Mouse (Mus musculus): ENCODE data around the gene Selp.
A peak's percentile ranks its signal among the peaks of the same experiment; 100 is the strongest.

Gene Selp

DNA sequence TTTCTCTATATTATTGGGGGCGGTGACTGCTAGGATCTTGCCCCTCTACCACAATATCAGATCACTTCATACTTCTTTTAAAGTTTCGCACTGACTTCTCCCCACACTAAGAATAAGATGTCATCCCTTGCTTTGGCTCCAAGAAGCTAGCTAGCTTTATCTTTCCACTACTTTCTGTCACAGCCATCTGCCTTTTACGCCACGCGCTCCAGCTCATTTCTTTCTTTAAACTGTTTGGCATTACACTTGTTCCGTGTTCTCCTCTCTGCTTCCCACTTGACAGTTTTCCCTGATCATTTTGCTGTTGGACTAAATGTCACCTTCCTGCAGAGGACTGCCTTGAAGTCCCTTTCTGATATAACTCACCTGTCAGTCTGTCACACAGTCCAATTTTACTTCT, 2.8 kb downstream of the Selp start:
- no peak for DNase-seq (ENCODE audit: extremely low read depth, insufficient read length, low spot score)

DNA sequence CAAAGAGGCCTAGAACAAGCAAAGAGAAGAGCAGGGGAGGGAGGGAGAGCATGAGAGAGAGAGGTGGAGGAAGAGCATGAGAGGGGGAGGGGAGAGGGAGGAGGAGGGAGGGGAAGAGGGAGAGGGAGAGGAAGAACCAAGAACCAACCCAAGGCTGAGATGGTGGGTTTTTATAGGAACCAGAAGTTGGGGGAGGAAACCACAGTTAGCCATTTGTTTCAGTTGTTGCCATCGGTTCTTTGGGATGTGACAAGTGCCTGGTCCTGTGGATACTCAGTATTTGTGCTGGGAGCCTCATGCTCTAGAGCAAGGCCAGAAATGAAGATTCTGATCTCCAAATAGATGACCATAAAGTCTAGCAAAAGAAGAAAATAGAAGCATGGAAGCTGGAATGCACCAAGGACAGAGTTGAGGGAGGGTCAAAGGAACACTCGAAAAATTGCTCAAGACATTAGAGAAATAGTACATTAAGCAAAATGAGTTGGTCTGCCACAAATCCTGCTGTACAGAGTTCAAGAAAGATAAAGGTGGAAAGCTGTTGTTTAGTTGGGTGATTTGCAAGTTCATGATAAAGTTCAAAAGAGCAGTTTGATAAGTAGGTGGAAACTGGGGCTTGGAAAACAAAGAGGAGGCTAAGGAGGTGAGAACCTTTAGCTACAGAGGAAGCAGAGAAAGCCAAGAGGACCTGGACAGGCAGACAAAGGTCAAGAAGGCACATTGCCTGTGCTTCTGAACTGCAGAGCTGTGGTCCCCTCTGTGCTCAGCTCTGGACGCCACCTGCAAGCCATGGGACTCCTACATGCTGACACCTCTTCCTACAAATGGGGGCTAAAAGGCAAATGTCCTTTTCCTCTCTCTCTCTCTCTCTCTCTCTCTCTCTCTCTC, 5.1 kb downstream of the Selp start:
- DNase-seq (ENCODE audit: extremely low read depth, insufficient read length, low spot score), result no peak

DNA sequence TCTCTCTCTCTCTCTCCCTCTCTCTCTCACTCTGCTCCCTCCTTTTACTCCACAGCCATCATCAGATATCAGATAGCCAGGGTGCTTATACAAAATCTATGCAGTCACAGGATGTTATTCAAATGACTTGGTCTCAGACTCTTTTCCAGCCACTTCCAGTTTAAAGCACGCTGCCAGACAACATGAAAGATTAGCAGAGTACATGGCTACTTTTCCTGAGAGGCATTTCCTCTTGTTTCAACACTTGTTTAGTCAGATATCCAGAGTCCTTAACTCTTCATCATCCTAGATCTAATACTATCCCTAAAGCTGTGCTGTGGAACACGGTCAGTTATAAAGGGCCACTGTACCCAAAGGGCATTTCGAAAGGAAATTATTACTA, 5.7 kb downstream of the Selp start:
- no peak for DNase-seq (ENCODE audit: extremely low read depth, insufficient read length, low spot score)

DNA sequence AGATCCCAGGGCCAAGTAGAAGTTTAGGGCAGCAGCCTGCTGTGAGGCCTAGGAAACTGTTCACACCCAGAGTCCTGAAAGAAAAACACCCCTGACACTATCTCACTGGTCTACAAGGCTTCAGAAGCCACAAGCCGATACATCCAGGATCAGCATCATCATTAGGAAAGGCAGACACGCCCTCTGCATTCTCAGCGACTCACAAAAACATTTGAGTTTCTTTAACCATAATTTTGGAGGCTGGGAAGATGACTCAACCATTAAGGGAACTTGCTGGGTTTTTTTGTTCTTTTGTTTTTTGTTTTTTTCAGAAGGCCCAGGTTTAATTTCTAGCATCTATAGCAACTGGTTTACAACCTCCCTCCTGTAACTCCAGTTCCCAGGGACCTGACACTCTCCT, 8.8 kb downstream of the Selp start:
- no peak for DNase-seq (ENCODE audit: extremely low read depth, insufficient read length, low spot score)

DNA sequence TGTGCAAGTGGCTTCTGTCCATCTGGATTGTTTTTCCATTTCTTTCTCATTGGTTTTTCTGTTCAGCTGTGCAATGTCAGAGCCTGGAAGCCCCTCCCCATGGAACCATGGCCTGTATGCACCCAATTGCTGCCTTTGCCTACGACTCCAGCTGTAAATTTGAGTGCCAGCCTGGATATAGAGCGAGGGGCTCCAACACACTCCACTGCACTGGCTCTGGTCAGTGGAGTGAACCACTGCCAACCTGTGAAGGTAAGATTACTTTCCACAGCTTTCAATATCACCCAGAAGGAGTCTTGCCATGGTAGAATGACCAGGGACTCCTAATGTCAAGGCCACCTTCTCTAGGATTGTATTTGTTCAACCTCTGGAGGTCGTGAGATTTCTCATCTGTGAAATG, 14.9 kb downstream of the Selp start:
- DNase-seq (ENCODE audit: extremely low read depth, insufficient read length, low spot score), result no peak

DNA sequence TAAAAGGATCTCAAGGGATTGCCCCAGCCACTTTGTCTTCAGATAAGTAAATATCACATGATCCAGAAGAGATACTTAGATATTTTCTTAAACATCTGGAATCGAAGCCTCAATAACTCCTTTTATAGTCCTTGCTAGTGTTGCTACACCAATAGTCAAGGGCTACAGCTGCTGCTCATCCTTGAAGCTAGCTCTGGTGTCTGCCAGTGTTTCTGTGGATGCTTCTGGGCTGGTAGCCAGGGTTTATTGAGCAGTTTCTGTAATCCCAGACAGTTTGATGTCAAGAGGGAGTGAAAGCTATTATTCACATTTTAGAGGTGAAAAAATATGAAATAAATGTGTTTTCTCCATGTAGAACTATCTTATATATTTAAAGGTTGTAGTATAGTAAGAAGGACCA, 17.5 kb downstream of the Selp start:
- no peak for DNase-seq (ENCODE audit: extremely low read depth, insufficient read length, low spot score)

DNA sequence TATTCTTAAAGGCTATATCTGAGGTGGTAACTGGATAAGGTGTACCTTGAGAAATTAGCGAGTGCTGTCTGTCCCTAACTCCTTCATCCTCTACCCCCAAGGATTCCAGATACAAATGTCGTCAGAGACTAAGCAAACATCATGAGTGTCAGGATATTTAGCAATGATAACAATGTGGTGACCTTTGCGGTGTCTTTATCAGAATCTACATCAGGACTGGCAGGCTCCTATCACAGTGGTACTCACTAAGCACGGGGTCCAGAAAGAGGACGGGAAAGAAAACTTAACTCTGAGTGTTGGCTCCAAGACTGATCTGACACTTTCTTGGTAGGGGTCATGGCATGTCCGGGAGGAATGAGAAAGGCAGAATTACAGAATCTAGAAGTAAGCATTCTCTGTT, 19.0 kb downstream of the Selp start:
- no peak for DNase-seq (ENCODE audit: extremely low read depth, insufficient read length, low spot score)

DNA sequence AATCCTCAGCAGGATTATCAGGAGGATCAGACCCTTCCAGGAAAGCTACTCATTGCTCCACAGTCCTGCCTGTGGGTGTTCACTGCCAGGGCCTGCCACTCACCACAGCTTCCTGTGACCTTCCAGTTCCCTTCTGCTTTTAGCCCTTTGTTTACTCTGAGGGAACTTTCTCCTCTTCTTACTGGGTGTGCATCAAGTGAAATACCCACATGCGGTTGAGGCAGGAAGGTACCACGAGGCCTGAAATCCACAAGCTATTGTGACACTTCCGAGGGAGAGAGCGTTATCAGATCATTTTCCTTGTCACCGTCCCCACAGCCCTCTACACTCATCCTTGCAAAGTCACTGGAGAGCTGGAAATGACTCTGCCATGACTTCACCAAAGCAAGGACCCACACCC, 20.3 kb downstream of the Selp start:
- DNase-seq (ENCODE audit: extremely low read depth, insufficient read length, low spot score), result peak; percentile 19

DNA sequence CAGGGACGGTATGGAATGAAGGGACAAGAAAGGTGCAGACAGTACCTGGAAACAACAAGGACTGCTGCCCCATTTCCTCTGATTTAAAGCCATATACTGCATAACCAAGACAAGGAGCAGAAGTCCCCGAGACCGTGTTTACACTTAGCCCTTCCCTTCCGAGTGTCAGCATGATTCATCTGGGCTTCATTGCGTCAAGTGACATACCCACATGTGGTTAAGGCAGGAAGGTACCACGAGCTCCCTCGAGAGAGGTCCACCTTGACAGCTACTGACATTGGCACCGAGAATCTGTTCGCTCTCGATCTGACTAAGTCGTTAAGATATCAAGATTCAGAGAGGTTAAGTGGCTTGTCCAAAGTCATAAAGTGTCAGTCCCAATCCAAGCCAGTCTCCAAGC, 20.9 kb downstream of the Selp start:
- peak; percentile 19 for DNase-seq (ENCODE audit: extremely low read depth, insufficient read length, low spot score)

DNA sequence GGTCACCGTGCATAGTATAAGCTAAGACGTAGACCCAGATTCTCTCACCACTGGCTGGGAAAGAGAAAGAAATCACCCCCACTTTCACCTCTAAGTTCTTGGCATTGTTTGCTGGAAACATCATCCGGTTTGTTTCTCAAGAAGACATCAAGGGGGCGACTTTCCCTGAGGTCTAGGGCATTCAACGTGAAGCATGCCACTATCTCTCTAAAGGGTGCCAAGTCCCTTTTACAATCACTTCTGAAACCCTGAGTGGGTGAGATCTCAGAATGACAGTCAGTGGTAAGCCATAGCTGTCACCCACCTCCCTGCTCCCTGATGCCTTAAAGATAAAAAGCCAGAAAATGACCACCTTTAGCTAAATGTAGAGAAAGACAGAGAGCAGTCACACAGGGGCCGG, 21.6 kb downstream of the Selp start:
- DNase-seq (ENCODE audit: extremely low read depth, insufficient read length, low spot score), result no peak

DNA sequence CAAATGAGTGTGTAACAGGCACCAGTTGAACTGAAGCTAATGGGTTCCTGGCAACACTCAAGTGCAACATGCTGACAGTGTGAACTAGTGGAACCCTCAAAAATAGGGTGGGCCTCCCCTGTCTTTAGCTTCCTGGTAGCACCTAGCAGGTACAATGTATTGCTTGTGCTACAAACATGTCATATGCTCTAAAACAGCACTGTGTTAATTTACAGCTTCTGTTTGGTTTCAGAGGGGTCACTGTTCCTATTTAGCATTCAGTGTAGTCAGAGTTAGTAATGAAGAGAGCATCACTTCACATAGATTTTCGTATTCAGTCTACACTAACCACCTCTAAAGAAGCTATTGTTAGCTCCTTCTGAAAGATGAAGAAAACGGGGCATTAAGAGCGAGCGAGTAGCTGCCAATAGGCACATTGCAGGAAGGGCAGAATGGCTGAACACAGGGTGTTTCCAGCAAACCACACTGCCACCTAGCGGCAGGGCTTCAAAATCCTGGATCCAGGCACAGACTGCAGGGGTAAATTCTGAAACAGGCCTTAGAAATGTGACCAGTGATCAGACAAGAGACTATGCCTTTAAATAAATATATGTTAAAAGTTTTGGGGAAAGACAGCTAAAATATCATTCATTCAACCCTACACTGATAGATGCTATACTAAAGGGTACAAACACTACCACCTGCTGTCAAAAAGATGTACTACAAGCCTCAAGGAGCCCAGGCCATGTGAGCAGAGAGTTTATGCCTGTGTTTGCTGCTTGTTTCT, 23.5 kb downstream of the Selp start:
- DNase-seq (ENCODE audit: extremely low read depth, insufficient read length, low spot score), result peak; percentile 34

DNA sequence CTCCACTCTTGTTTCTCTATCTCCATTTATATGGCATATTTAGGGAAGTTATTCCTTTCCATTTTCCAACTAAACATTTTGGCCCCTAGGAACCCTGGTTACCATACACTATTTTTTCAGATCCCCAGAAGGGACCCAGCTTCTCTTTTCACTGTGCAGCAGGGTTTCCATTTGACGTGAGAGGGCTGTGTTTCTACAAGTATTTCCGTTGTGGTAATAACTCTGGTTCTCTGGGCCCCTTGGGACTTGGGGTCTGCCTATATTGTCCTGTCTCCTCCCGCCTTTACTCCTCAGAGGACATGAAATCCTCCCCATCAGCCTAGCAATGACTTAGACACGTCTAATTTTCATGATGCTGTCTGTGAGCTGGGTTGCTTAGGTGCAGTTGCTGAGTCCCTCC, 24.4 kb downstream of the Selp start:
- DNase-seq (ENCODE audit: extremely low read depth, insufficient read length, low spot score), result no peak

DNA sequence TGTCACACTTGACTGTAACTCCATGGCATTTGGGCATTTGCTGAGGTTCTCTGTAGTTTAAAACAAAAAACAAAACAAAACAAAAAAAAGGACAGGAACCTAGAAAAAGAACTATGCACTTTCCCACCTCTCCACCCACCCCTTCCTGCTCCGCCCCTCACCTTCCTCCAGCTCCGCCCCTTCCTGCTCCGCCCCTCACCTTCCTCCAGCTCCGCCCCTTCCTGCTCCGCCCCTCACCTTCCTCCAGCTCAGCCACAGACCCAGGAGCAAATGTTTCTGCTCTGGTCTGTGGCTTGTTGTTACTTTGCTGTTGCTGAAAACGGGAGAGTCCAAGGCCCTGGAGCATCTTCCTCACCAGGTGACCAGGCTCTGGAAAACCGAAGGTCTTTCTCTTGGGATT, 34.0 kb downstream of the Selp start:
- DNase-seq (ENCODE audit: extremely low read depth, insufficient read length, low spot score), result peak; percentile 32

DNA sequence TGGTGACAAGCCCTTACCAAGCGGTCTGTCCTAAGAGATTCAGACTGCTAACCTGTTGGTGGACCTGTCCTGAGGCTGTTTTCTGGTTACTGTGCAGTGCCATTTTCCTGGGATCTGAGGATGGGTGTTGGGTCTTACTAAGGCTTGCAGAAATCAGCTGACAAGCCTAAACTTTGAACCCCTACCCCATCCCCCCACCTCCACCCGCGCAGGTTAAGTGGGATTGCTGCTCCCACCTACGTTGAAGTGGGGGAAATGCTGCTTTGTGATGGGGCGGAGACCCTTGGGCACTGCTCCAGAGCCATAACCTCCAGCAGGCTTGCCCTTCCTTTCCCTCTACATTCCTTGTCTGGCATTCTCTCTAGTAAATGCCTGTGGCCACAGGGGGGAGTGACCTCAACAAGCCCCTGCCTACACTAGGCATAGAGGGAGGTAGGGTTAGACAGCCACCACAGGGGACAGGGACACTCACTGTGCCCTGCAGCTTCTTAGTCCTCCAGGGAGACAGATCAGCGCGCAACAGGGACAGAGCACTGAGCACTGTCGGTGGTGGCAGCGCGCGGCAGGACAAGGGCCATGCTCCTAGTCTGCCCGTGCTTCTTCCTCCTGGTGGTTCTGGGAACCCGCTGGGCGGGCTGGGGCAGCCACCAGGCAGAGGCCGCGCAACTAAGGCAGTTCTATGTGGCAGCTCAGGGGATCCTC, 36.5 kb downstream of the Selp start, which contains the start of gene F5:
TSS of gene F5 (plus strand) at position 452 of the 702 bp plus-strand sequence.
- DNase-seq (ENCODE audit: extremely low read depth, insufficient read length, low spot score), result no peak

DNA sequence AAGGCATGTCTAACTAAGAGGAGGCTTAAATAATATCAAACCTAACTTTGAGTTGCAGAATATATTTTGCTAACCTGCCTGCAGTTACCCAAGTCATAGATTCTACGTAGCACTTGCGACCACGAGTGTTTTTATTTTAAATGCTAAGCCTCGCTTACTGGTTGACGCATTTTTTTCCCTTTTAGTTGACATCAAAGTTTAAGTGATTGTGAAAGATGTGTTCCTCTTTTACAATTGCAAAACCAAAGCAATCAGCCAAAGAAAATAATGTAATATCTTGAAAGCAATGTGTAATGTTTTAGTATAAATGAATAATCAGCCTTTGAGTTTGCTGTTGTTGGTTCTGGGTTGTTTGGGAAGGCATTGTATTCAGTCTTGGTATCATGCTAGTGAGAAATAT, 37.8 kb downstream of the Selp start:
- no peak for DNase-seq (ENCODE audit: extremely low read depth, insufficient read length, low spot score)

DNA sequence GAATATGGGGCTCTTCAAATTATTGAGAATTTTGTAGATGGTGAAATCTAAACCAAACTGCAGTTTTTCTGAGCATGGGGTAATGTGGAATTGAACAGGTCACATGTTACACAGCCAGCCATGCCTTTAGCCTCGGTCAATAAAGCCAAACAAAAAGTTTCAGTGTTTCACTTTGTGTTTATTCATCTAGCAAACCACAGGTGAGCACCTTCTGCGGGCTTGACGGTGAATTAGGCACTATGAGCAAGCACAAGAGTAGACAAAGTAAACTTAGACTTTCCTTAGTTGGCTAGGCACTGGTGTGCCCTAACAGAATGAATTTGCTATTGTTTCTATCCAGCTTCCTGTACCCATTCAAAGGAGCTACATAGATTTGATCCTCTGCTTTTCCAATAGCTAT, 39.9 kb downstream of the Selp start:
- no peak for DNase-seq (ENCODE audit: extremely low read depth, insufficient read length, low spot score)

DNA sequence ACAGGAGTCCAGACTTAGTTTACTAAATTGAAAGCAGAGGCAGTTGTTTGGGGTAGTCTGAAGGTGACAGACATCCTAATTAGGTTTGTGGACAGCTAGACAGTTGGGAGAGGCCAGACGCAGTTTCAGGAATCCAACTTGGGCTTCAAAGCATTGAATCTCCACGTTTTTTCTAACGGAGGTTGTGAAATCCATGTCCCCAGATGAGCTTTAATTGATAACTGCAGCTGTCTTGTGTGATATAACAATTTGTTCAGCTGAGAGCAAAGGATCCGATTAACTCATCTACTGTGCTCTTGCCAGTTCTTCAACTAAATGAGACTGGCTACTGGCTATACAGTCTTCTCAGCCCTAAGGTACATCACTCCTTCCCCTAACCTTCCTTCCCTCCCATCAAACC, 43.5 kb downstream of the Selp start:
- DNase-seq (ENCODE audit: extremely low read depth, insufficient read length, low spot score), result no peak

DNA sequence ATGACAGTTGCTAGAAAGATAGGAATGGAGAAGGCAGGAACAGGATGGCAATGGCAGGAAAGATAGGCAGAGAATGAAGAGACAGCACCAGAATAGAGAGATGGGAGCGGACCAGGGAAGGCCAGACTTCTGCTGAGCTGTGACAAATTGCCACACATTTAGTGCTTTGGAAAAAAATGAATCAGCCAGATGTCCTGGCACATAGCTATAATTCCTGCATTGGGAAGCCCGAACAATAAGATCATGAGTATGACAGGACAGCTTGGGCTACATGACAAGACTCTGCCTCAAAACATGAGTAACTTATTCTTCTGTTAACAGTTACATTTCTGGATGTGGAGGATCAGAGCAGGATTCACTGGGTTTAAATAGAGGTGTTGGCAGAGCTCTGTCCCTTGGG, 44.7 kb downstream of the Selp start:
- no peak for DNase-seq (ENCODE audit: extremely low read depth, insufficient read length, low spot score)

DNA sequence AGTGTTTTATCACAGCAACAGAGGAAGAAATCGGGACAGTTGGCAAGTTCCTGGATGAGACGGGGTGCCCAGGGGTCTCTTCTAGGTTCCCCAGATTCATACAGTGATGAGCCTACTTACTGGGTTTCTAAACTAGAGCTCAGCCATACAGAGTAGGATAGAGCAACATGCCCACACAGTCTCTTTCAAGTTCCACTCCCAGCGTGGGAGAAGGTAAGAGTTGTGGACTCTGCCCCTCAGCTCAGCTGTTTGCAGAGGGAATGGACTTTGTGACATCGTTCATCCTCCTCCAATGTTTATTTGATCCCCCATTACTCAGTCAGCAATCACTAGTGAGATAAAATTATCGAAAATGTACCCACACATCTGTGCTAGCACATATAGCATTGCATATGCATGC, 47.7 kb downstream of the Selp start:
- no peak for DNase-seq (ENCODE audit: extremely low read depth, insufficient read length, low spot score)

DNA sequence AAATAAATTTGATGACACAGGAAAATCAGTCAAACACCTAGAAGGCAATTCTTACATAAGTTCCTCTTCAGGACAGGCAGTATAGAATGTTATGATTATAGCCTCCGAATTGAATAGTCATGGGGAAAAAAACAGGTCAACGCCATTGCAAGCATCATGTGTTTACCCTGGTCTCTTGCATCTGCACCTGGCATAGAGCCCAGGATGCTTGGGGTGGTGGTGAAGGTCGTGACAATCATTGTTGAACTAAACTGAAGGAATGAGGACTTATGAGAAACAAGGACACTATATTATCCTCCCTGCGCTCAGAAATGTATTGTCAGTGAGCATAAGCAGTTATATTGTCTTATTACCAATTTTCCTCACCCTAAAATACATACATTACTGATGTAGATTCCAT, 53.8 kb downstream of the Selp start:
- no peak for DNase-seq (ENCODE audit: extremely low read depth, insufficient read length, low spot score)

DNA sequence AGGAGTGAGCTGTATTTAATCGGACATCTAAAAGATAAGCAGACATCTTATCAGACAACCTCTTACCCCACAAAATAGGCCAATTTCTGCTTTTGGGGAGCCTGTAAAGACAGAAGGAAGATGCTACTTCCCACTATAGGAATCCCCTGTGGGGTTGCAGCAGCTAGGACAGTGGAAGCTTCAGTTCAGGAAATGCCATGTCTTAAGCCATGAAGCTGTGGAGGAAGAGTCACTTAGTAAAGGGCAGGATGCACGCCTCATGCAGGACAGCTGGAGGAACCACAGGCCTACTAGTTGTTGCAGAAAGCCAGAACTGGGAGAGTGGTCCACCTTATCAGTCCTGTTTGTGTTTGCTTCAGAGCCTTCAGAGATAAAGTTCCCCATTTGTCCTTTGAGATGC, 55.4 kb downstream of the Selp start:
- DNase-seq (ENCODE audit: extremely low read depth, insufficient read length, low spot score), result no peak

DNA sequence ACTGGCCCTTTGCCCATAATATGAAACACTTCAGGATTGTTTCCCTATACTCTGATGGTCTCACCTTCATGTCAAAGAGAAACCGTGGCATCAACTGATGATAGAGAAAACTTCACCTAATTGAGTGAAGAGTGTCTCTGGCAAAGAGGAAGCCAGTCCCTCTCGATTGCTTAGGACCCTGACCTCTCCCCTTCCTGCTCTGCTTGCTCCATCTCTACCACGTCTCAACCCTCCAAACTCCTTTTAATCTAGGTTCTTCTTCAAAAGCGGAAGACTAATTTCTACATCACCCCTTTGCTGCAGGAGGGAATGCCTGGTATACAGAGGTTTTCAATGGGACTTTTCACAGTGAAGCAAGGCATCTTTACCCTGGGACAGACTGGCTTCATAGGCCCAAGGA, 58.1 kb downstream of the Selp start:
- DNase-seq (ENCODE audit: extremely low read depth, insufficient read length, low spot score), result no peak
